Mouse (Mus musculus) erythroblast, adult 5-6 weeks (primary cell): Measurements from ENCODE around the gene Urb1. TPM values are rescaled to one million over a fixed set of nuclear protein-coding genes. Genes with fewer than 3 reads are reported as not detected.

Source experiments
- ATAC-seq: replicated peaks from 2 replicates; pipeline ENCODE4 v1.8.0; 2016; ENCODE audit warnings: moderate number of reproducible peaks, mild to moderate bottlenecking, moderate TSS enrichment, inconsistent platforms; ENCODE audit not compliant: poor library complexity, low FRiP score, severe bottlenecking
- total RNA-seq, 2 experiments: library from RNA; stranded (forward) in 1 of 2; stranded (reverse) in 1 of 2; fragments of 150-400 nt in 1 of 2; fragments of 200-764, 138-1000 nt in 1 of 2; gene quantifications; 2 replicates each; pipeline versions ENCODE4 v1.2.3 to v1.2.4; 2015 to 2017; ENCODE audit warnings: low replicate concordance in 2 of 2

Urb1 gene
- total RNA-seq, 2 experiments from 2014 or later = 2.5 TPM

DNA sequence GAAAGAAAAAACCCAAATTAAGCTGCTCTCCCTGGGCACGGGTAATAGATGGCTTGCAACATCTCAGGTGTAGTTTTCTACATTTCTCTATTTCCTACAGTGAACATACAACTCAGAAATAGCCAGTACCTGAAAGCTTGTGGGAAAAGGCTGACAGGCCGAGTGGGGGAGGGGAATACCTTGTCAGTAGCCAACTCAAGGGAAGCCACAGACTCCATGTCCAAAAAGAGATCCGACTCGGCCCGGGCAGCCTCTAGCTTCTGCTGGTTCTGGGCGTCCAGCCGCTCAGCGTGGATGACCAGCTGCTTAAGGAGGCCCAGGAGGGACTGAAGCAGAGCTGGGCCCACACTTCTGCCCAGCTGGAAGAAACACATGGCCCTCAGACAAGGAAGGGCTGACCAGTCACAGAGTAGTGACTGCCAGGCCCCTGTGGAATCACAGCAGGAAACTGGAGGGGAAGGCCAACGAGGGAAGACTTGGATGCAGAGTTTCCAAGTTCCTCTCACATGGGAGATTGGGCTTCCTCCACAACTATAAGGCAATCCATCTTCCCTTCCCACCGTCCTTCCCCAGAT is 34.2 kb downstream of the Urb1 start:
- ATAC-seq = no peak

GRCm38 (mm10) chr16:90774646-90775045 is 35.6 kb downstream of the Urb1 start:
- ATAC-seq = no peak

- no peak for ATAC-seq
Measured at GRCm38 (mm10) chr16:90774216-90774615, 36.0 kb downstream of the Urb1 start.

DNA sequence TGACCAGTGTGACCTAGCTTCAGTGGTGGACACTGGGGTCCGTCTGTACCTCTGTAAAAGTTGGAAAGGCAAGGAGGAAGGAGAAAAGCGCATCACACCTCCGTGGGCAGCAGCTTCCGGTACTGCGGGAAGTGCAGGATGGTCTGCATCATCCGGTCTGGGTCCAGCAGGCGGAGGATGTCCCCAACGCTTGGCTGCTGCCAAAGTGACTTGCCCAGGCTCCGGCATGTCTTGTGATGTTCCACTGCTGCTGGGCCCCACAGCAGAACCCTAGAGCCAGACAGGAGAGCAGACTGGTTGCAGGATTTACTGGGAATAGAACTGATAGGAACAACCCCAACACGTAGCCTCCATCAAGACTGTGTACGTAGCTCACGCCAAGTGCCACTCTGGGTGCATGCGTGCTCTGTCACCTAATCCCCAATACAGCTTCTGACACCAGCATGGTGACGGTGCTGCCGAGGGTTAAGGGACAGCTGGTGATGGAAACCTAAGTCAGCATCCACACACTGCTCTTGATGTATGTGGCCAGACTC is 43.2 kb downstream of the Urb1 start:
- ATAC-seq = no peak

GRCm38 (mm10) chr16:90765195-90765877 is 44.9 kb downstream of the Urb1 start:
- peak; percentile 69 for ATAC-seq

GRCm38 (mm10) chr16:90760515-90760914 is 49.7 kb downstream of the Urb1 start:
- peak; percentile 94 for ATAC-seq

- no peak for ATAC-seq
Measured at GRCm38 (mm10) chr16:90759335-90759734, 50.9 kb downstream of the Urb1 start.

GRCm38 (mm10) chr16:90753386-90753941 is 56.7 kb downstream of the Urb1 start:
- ATAC-seq = 0 out of 2 replicates have a peak, but pooled peaks have one; percentile 16

DNA sequence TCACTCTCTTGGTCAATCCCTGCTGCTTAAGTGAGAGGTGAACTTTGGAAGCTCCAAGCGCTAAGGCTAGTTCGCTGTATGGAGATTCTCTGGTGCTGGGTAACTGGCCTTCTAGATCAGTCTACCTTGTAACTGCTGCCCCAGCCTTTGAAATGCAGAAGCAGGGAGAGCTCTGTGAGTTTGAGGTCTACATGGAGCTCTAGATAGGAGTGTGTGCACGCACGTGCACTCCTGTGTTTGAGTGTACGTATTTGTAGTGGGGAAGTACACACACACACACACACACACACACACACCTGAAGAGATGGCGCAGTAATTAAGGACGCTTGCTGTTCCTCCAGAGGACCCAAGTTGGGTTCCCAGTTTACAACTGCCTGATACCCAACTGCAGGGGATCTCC is 62.0 kb downstream of the Urb1 start:
- no peak for ATAC-seq

- ATAC-seq = no peak
Measured at GRCm38 (mm10) chr16:90747143-90747542, 63.1 kb downstream of the Urb1 start.

DNA sequence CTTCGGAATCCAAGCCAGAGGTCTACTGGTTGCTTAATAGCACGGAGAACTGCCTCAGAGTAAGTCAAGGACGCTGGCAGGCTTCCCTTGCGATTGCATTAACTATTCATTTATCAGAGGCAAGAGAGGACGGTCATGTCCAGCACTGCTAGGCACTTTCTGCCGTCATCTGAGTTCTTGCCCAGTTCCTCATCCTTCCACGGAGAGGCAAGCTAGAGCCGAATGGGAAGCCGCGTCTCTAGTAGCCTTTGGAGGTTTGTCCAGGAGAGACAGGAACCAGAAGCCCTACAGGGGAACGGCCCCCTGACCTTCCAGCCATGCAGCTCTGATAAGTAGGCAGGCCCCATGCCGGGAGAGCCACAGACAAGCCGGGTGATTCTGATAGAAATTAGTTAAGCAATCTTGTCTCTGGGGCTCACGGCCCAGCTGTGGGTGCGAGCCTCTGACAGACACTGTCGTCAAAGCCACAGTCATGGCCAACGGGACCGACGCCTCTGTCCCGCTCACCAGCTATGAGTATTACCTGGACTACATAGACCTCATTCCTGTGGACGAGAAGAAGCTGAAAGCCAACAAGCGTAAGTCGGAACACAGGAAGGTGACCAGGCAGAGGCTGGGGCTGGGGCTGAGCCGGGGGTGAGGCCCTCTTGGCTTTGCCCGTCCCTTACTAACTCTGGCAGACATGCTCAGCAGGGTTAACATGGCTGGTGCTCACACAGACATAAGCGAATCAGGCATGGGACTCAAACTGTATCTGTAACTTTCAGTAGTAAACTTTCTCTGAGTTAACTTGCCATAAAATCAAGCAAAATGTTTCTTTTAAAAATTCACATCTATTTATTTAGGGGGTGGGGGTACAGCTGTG is 71.9 kb downstream of the Urb1 start, which contains the start of gene Mrap:
Mrap (plus strand) TSS at position 116 of the 865 bp plus-strand sequence.
- no peak for ATAC-seq

DNA sequence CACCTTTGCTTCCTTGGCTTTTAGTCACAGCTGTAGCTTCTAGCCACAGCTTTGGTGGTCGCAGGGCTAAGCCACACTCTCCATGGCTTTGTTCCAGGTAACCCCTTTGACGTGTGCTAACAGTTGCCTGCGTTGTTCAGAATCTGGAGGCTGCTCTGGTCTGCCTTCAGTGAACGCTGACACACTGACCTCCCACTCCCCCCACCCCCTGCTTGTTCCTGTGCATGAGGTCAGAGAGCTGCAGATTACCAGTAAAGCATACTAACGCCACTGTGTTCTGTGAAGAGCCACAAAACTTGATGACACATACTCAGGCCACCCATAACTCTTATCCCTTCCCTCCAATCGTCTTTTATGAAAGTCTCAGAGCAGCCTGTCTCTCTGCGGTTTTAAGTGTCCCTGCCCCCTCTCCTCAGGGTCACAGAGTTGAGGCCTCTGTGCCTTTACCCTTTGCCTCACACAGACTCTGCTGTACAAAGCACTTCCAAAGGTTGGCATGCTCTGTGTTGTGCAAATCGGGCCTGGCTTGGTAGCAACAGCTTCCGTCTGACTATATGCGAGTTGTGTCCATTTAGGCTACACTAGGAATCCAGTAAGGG is 73.4 kb downstream of the Urb1 start:
- no peak for ATAC-seq

GRCm38 (mm10) chr16:90735611-90736010 is 74.6 kb downstream of the Urb1 start:
- ATAC-seq = no peak

DNA sequence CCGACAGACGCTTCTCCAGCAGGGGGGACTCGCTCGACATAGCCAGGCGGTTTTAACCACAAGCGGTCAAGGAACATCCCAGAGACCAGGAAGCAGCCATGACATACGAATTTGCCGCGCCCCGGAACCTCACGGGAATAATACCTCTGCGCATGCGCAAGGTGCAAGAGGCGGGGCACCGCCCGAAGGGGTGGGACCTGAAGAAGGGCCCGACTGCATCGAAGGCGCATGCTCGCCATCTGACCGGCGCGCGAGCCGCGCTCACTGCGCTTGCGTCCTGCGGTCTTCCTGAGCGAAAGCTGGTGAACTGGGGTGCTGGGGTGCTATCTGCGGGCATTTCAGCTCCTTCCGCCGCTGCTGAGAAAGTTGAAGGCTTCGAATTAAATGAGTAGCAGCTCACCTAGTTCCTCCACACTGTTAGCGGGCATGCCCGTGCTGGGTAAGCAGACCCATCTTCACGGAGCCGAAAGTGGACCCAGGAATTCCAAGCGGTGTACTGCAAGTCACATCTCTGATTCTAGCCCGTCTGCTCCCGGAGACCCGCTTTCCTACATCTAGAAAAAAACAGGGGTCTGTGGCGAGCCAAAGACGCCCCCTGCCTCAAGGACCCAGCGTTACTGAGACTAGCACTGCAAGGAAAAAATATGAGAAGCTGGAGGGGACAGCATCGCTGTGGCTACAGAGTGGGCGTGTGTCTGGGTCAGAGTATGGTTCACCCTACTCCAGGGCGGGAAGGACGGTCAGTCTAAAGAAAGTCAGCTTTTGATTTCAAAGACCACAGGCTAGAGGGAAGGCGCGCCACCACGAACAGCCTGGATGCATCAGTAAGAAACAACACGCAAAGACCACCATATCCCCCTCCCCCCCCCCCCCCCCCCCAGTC is 82.7 kb downstream of the Urb1 start, which contains the start of gene Mis18a:
Mis18a (minus strand) TSS at position 172 of the 883 bp plus-strand sequence.
- ATAC-seq = peak; percentile 97

- peak; percentile 65 for ATAC-seq
Measured at GRCm38 (mm10) chr16:90726600-90727227, 83.5 kb downstream of the Urb1 start.

- ATAC-seq = no peak
Measured at GRCm38 (mm10) chr16:90724051-90724450, 86.2 kb downstream of the Urb1 start.

DNA sequence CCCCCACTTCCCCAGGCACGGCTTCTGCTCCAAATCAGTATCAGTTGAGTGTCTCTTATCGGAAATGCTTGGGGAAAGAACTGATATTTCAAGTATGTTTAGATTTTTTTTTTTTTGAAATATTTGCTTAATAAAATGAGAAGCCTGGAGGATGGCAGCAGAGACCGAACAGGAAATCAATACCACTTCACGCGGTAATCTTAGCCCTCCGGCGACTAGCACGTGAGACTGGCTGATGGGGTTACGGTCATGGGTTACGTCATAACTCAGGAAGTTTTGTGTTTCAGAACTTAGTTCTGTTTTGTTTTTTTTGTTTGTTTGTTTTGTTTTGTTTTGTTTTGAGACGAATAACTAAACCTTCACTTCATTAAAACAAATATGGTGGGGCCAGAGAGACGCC is 99.9 kb downstream of the Urb1 start:
- no peak for ATAC-seq

DNA sequence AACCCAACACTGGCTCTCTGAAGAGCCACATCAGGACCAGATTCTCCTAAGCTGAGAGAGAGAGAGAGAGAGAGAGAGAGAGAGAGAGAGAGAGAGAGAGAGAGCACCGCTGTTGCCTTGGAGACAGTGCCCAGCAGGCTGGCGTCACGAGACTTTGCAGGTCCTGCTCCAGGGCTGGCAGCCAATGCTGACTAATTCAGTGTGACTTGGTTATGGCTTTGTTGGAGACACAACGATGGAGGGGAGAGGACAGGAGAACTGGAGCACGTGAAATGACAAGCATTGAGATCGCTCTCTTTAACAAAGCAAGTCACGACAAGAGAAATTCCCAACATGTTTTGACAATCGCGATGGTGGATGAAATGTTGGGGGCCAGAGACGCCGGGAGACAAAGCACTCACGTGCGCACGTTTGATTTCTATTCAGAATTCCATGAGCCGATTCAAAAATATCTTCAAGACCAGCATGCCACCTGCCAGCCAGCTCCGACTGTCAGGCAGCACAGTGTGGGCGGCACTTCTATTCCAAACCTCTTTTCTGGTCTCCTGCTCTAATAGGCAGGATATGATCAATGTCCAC is 100.4 kb downstream of the Urb1 start:
- ATAC-seq = no peak
